Mouse (Mus musculus) embryonic facial prominence, embryonic 14.5 days (tissue): ENCODE results near the gene Crygd. TPM values are rescaled to one million over a fixed set of nuclear protein-coding genes. Genes with fewer than 3 reads are reported as not detected.
"Not testable (repeated sequence)": the region's sequence is repeated elsewhere in the genome, so short reads cannot be mapped to it uniquely, and the experiment has no call there.

ENCODE experiments used
- ATAC-seq: fragments of 200-750 bp; cut with Nextera tagmentation; 2 replicates; pipeline ENCODE4 v1.8.0; 2017; ENCODE audit warnings: low read depth, moderate number of reproducible peaks, moderate TSS enrichment
- DNase-seq: peaks from one replicate; pipeline ENCODE4 v3.0.0-alpha.2; 2015; ENCODE audit warnings: low spot score
- H3K27ac ChIP-seq: fragments of 300-500 bp; sonication (generic); replicated peaks from 2 replicates; pipeline ENCODE4 v1.5.1; 2014; ENCODE audit warnings: low read depth, mild to moderate bottlenecking, low read length, moderate library complexity
- H3K27me3 ChIP-seq: fragments of 300-500 bp; sonication (generic); replicated peaks from 2 replicates; pipeline ENCODE4 v1.6.1; 2014; ENCODE audit warnings: low read length; ENCODE audit not compliant: control insufficient read depth, insufficient read depth
- H3K36me3 ChIP-seq: fragments of 300-500 bp; sonication (generic); 2 replicates; pipeline ENCODE4 v1.6.1; 2014; ENCODE audit warnings: low read length, mixed read lengths; ENCODE audit not compliant: control insufficient read depth, insufficient read depth
- H3K4me1 ChIP-seq: fragments of 300-500 bp; sonication (generic); 2 replicates; pipeline ENCODE4 v1.6.1; 2014; ENCODE audit warnings: antibody characterized with exemption, low read length; ENCODE audit not compliant: control insufficient read depth, insufficient read depth
- H3K4me2 ChIP-seq: fragments of 300-500 bp; sonication (generic); 2 replicates; pipeline ENCODE4 v1.6.1; 2014; ENCODE audit warnings: low read depth, mild to moderate bottlenecking, low read length, moderate library complexity, mixed read lengths
- H3K4me3 ChIP-seq: fragments of 300-500 bp; sonication (generic); 2 replicates; pipeline ENCODE4 v1.5.1; 2014; ENCODE audit warnings: low read depth, mild to moderate bottlenecking, low read length
- H3K9ac ChIP-seq: fragments of 300-500 bp; sonication (generic); 2 replicates; pipeline ENCODE4 v1.6.1; 2014; ENCODE audit warnings: low read depth, mild to moderate bottlenecking, low read length, moderate library complexity, mixed read lengths
- H3K9me3 ChIP-seq: fragments of 300-500 bp; sonication (generic); 2 replicates; pipeline ENCODE4 v1.6.1; 2016; ENCODE audit warnings: low read length; ENCODE audit not compliant: control insufficient read depth
- WGBS: fragments of 180-500 bp; shearing (Covaris S2); extraction: QIAGEN DNeasy Blood & Tissue Kit; methylation state at CpG from one replicate; pipeline ENCODE4 v1.1.7; 2014; 5-methylcytosine and 5-hydroxymethylcytosine counted together
- polyA plus RNA-seq: library from polyadenylated mRNA; unstranded; fragments of >200 nt; fragmentation: Nextera tagmentation; extraction: Ambion mirVana; gene quantifications from 2 replicates; pipeline ENCODE4 v1.2.1, GENCODE M21; 2014

Gene Crygd
- polyA plus RNA-seq, 1 experiment from 2014 or later, result not detected

GRCm38 (mm10) chr1:65051696-65052095 lies 11.6 kb downstream of the Crygd start:
- WGBS, result 63% methylated on average over 7 of the region's 7 CpGs
- no peak for DNase-seq

GRCm38 (mm10) chr1:65050952-65051351 lies 12.3 kb downstream of the Crygd start, which contains the start of gene Cryge:
Cryge (minus strand) TSS chr1:65051149.
- not testable (repeated sequence) for H3K27me3 ChIP-seq, H3K4me3 ChIP-seq, H3K36me3 ChIP-seq, H3K4me2 ChIP-seq, H3K27ac ChIP-seq, ATAC-seq, H3K9ac ChIP-seq, H3K4me1 ChIP-seq, H3K9me3 ChIP-seq, DNase-seq
- 70% methylated on average over 8 of the region's 12 CpGs for WGBS

More at GRCm38 (mm10) chr1:65051696-65052095, 11.6 kb downstream of the Crygd start:
- Histone ChIP-seq H3K27me3 (no peaks in the 10 kb centered on the region), H3K4me2 (no peak overlapping the region), H3K9ac (no peak overlapping the region), H3K36me3 (no peaks in the 10 kb centered on the region), H3K4me3 (no peak overlapping the region), H3K27ac (no peak overlapping the region), H3K9me3 (no peaks in the 10 kb centered on the region), H3K4me1 (no peaks in the 10 kb centered on the region)
- no peak for ATAC-seq

GRCm38 (mm10) chr1:65048781-65049180 lies 14.5 kb downstream of the Crygd start:
- Histone ChIP-seq H3K27me3 (no peaks in the 10 kb centered on the region), H3K36me3 (no peaks in the 10 kb centered on the region), H3K9me3 (no peaks in the 10 kb centered on the region), H3K9ac (no peak overlapping the region), H3K4me1 (no peaks in the 10 kb centered on the region), H3K27ac (no peak overlapping the region), H3K4me2 (no peak overlapping the region), H3K4me3 (no peak overlapping the region)
- ATAC-seq (peak; percentile 79), DNase-seq (peak; percentile 62)
- WGBS, result 34% methylated on average over 12 of the region's 12 CpGs

GRCm38 (mm10) chr1:65046401-65047109 lies 16.7 kb downstream of the Crygd start:
- no peak overlapping the region for H3K27ac ChIP-seq
- H3K9ac ChIP-seq, result no peak overlapping the region
- H3K9me3 ChIP-seq, result no peaks in the 10 kb centered on the region
- DNase-seq (peak; percentile 48), ATAC-seq (no peak)
- no peaks in the 10 kb centered on the region for H3K27me3 ChIP-seq
- WGBS, result 40% methylated on average over 8 of the region's 8 CpGs
- no peaks in the 10 kb centered on the region for H3K4me1 ChIP-seq
- no peak overlapping the region for H3K4me3 ChIP-seq
- H3K4me2 ChIP-seq, result peak overlapping the region; percentile 10; the same call in 1 of the 2 replicates
- H3K36me3 ChIP-seq, result no peaks in the 10 kb centered on the region

GRCm38 (mm10) chr1:65043433-65043832 lies 19.8 kb downstream of the Crygd start:
- no peaks in the 10 kb centered on the region for H3K27me3 ChIP-seq
- ATAC-seq, result no peak
- no peaks in the 10 kb centered on the region for H3K36me3 ChIP-seq
- no peak for DNase-seq
- no peaks in the 10 kb centered on the region for H3K4me1 ChIP-seq
- H3K9me3 ChIP-seq, result no peaks in the 10 kb centered on the region
- H3K27ac ChIP-seq, result no peak overlapping the region
- no peak overlapping the region for H3K4me3 ChIP-seq
- 85% methylated on average over 2 of the region's 2 CpGs for WGBS
- H3K9ac ChIP-seq, result no peak overlapping the region
- H3K4me2 ChIP-seq, result no peak overlapping the region

GRCm38 (mm10) chr1:65041837-65042236 lies 21.4 kb downstream of the Crygd start:
- Histone ChIP-seq H3K4me1 (no peaks in the 10 kb centered on the region), H3K27me3 (no peaks in the 10 kb centered on the region), H3K36me3 (no peaks in the 10 kb centered on the region), H3K4me2 (no peak overlapping the region), H3K9me3 (no peaks in the 10 kb centered on the region), H3K27ac (no peak overlapping the region), H3K4me3 (no peak overlapping the region), H3K9ac (no peak overlapping the region)
- WGBS, result 88% methylated on average over 3 of the region's 3 CpGs
- ATAC-seq (no peak), DNase-seq (no peak)

GRCm38 (mm10) chr1:65040806-65041205 lies 22.4 kb downstream of the Crygd start:
- H3K27me3 ChIP-seq, result no peaks in the 10 kb centered on the region
- H3K4me1 ChIP-seq, result no peaks in the 10 kb centered on the region
- 70% methylated on average over 6 of the region's 6 CpGs for WGBS
- H3K36me3 ChIP-seq, result no peaks in the 10 kb centered on the region
- no peaks in the 10 kb centered on the region for H3K9me3 ChIP-seq
- H3K9ac ChIP-seq, result no peak overlapping the region
- ATAC-seq (no peak), DNase-seq (no peak)
- H3K4me3 ChIP-seq, result no peak overlapping the region
- no peak overlapping the region for H3K4me2 ChIP-seq
- no peak overlapping the region for H3K27ac ChIP-seq

GRCm38 (mm10) chr1:65039679-65040078 lies 23.6 kb downstream of the Crygd start:
- Histone ChIP-seq H3K9me3 (no peaks in the 10 kb centered on the region), H3K27ac (no peak overlapping the region), H3K4me3 (no peak overlapping the region), H3K9ac (no peak overlapping the region), H3K4me1 (no peaks in the 10 kb centered on the region), H3K36me3 (no peaks in the 10 kb centered on the region), H3K27me3 (no peaks in the 10 kb centered on the region), H3K4me2 (no peak overlapping the region)
- ATAC-seq, result no peak
- DNase-seq, result no peak
- WGBS, result 69% methylated on average over 3 of the region's 3 CpGs

- DNase-seq (no peak), ATAC-seq (no peak)
- Histone ChIP-seq H3K27me3 (no peaks in the 10 kb centered on the region), H3K9me3 (no peaks in the 10 kb centered on the region), H3K4me1 (no peaks in the 10 kb centered on the region), H3K27ac (no peak overlapping the region), H3K4me3 (no peak overlapping the region), H3K36me3 (no peaks in the 10 kb centered on the region), H3K4me2 (no peak overlapping the region), H3K9ac (no peak overlapping the region)
- 75% methylated on average over 2 of the region's 2 CpGs for WGBS
Measured at GRCm38 (mm10) chr1:65037542-65037941, 25.7 kb downstream of the Crygd start.
